Mouse (Mus musculus) midbrain, postnatal 0 days (tissue): ENCODE measurements around the gene St5. TPM values are rescaled to one million over a fixed set of nuclear protein-coding genes. Genes with fewer than 3 reads are reported as not detected.

ENCODE experiments used
- ATAC-seq: fragments of 200-750 bp; cut with Nextera tagmentation; 2 replicates; pipeline ENCODE4 v1.8.0; 2017; ENCODE audit warnings: moderate number of reproducible peaks, mild to moderate bottlenecking, moderate TSS enrichment, moderate library complexity; ENCODE audit not compliant: low FRiP score
- DNase-seq: peaks from one replicate; pipeline ENCODE4 v3.0.0-alpha.2; 2015; ENCODE audit warnings: low spot score
- H3K27ac ChIP-seq: fragments of 300-500 bp; sonication (generic); 2 replicates; pipeline ENCODE4 v1.5.1; 2014; ENCODE audit warnings: low read depth, mild to moderate bottlenecking, low read length, mixed read lengths
- H3K27me3 ChIP-seq: fragments of 300-500 bp; sonication (generic); 2 replicates; pipeline ENCODE4 v1.6.1; 2014; ENCODE audit warnings: low read length, control low read depth, mixed read lengths; ENCODE audit not compliant: insufficient read depth
- H3K36me3 ChIP-seq: fragments of 300-500 bp; sonication (generic); 2 replicates; pipeline ENCODE4 v1.6.1; 2014; ENCODE audit warnings: low read length, control low read depth, mixed read lengths; ENCODE audit not compliant: insufficient read depth
- H3K4me1 ChIP-seq: fragments of 300-500 bp; sonication (generic); 2 replicates; pipeline ENCODE4 v1.6.1; 2014; ENCODE audit warnings: mild to moderate bottlenecking, control low read depth, antibody characterized with exemption, low read length, mixed read lengths; ENCODE audit not compliant: insufficient read depth
- H3K4me2 ChIP-seq: fragments of 300-500 bp; sonication (generic); 2 replicates; pipeline ENCODE4 v1.6.1; 2014; ENCODE audit warnings: low read depth, mild to moderate bottlenecking, low read length, mixed read lengths; ENCODE audit not compliant: poor library complexity, severe bottlenecking
- H3K4me3 ChIP-seq: fragments of 300-500 bp; sonication (generic); 2 replicates; pipeline ENCODE4 v1.5.1; 2014; ENCODE audit warnings: low read depth, mild to moderate bottlenecking, low read length, moderate library complexity
- H3K9ac ChIP-seq: fragments of 300-500 bp; sonication (generic); replicated peaks from 2 replicates; pipeline ENCODE4 v1.6.1; 2014; ENCODE audit warnings: mild to moderate bottlenecking, low read length, moderate library complexity, mixed read lengths; ENCODE audit not compliant: poor library complexity, severe bottlenecking
- H3K9me3 ChIP-seq: fragments of 300-500 bp; sonication (generic); 2 replicates; pipeline ENCODE4 v1.6.1; 2016; ENCODE audit warnings: low read length, control low read depth
- CTCF ChIP-seq: IDR thresholded peaks from 2 replicates; pipeline ENCODE4 v1.5.1; 2016; ENCODE audit warnings: antibody characterized with exemption, mild to moderate bottlenecking
- WGBS: fragments of 180-500 bp; shearing (Covaris S2); extraction: QIAGEN DNeasy Blood & Tissue Kit; methylation state at CpG from one replicate; pipeline ENCODE4 v1.1.7; 2014; 5-methylcytosine and 5-hydroxymethylcytosine counted together
- polyA plus RNA-seq: library from polyadenylated mRNA; unstranded; fragments of >200 nt; fragmentation: Nextera tagmentation; extraction: Ambion mirVana; gene quantifications from 2 replicates; pipeline ENCODE4 v1.2.1, GENCODE M21; 2015
- total RNA-seq: library from RNA; depleted of rRNA; stranded (reverse); fragments of >200 nt; gene quantifications from 2 replicates; pipeline ENCODE4 v1.2.3, GENCODE M21; 2014

Gene St5
- total and polyA plus RNA-seq, 2 experiments from 2014 or later, result 14.4 to 48.3 TPM

- no peaks in the 10 kb centered on the region for H3K36me3 ChIP-seq
- ATAC-seq, result no peak
- H3K9ac ChIP-seq, result no peak overlapping the region
These were observed 109.4 kb downstream of the St5 start for GRCm38 (mm10) chr7:109593992-109594391.

GRCm38 (mm10) chr7:109592184-109592583 lies 111.2 kb downstream of the St5 start:
- Histone ChIP-seq H3K9ac (no peak overlapping the region), H3K36me3 (no peaks in the 10 kb centered on the region), H3K4me2 (no peak overlapping the region), H3K27ac (no peak overlapping the region), H3K4me3 (no peak overlapping the region), H3K4me1 (no peaks in the 10 kb centered on the region), H3K9me3 (no peaks in the 10 kb centered on the region), H3K27me3 (no peaks in the 10 kb centered on the region)
- TF ChIP-seq CTCF, result no peak
- DNase-seq (peak; percentile 30), ATAC-seq (no peak)
- WGBS, result 53% methylated on average over 4 of the region's 4 CpGs

More at GRCm38 (mm10) chr7:109593992-109594391, 109.4 kb downstream of the St5 start:
- no peak for DNase-seq
- TF ChIP-seq CTCF, result no peak
- no peak overlapping the region for H3K27ac ChIP-seq
- H3K4me3 ChIP-seq, result no peak overlapping the region
- no peak overlapping the region for H3K4me2 ChIP-seq
- no peaks in the 10 kb centered on the region for H3K4me1 ChIP-seq
- no peaks in the 10 kb centered on the region for H3K9me3 ChIP-seq
- H3K27me3 ChIP-seq, result no peaks in the 10 kb centered on the region

- no peak overlapping the region for H3K4me3 ChIP-seq
- WGBS, result 80% methylated on average over 2 of the region's 2 CpGs
- H3K9ac ChIP-seq, result no peak overlapping the region
- no peaks in the 10 kb centered on the region for H3K4me1 ChIP-seq
- no peak overlapping the region for H3K4me2 ChIP-seq
- H3K27ac ChIP-seq, result no peak overlapping the region
- DNase-seq, result no peak
- H3K9me3 ChIP-seq, result no peaks in the 10 kb centered on the region
- H3K36me3 ChIP-seq, result no peaks in the 10 kb centered on the region
- ATAC-seq, result no peak
- H3K27me3 ChIP-seq, result no peaks in the 10 kb centered on the region
- TF ChIP-seq CTCF, result no peak
These were observed 112.8 kb downstream of the St5 start for GRCm38 (mm10) chr7:109590576-109590975.

- Histone ChIP-seq H3K36me3 (no peaks in the 10 kb centered on the region), H3K4me1 (no peaks in the 10 kb centered on the region), H3K9me3 (no peaks in the 10 kb centered on the region), H3K27me3 (no peaks in the 10 kb centered on the region), H3K4me2 (no peak overlapping the region), H3K27ac (no peak overlapping the region), H3K9ac (no peak overlapping the region), H3K4me3 (no peak overlapping the region)
- DNase-seq (no peak), ATAC-seq (no peak)
- TF ChIP-seq CTCF, result no peak
- 87% methylated on average over 6 of the region's 6 CpGs for WGBS
These were observed 114.4 kb downstream of the St5 start for GRCm38 (mm10) chr7:109588990-109589389.

- ATAC-seq, result no peak
- Histone ChIP-seq H3K27ac (no peak overlapping the region), H3K9ac (no peak overlapping the region), H3K4me2 (no peak overlapping the region), H3K9me3 (no peaks in the 10 kb centered on the region), H3K27me3 (no peaks in the 10 kb centered on the region), H3K36me3 (no peaks in the 10 kb centered on the region), H3K4me1 (no peaks in the 10 kb centered on the region), H3K4me3 (no peak overlapping the region)
- DNase-seq, result no peak
- 91% methylated on average over 8 of the region's 8 CpGs for WGBS
- TF ChIP-seq CTCF, result no peak
These were observed 115.3 kb downstream of the St5 start for GRCm38 (mm10) chr7:109588145-109588544.

GRCm38 (mm10) chr7:109584467-109584866 lies 118.9 kb downstream of the St5 start:
- TF ChIP-seq CTCF, result no peak
- H3K9me3 ChIP-seq, result no peaks in the 10 kb centered on the region
- no peak overlapping the region for H3K27ac ChIP-seq
- DNase-seq (no peak), ATAC-seq (no peak)
- no peak overlapping the region for H3K9ac ChIP-seq
- no peaks in the 10 kb centered on the region for H3K36me3 ChIP-seq
- H3K27me3 ChIP-seq, result no peaks in the 10 kb centered on the region
- H3K4me2 ChIP-seq, result no peak overlapping the region
- no peak overlapping the region for H3K4me3 ChIP-seq
- H3K4me1 ChIP-seq, result no peaks in the 10 kb centered on the region
- 83% methylated on average over 1 of the region's 1 CpGs for WGBS
